Mouse (Mus musculus) brown adipose tissue, adult 24 weeks (tissue): Measurements from ENCODE around the gene Tmem121b. TPM values are rescaled to one million over a fixed set of nuclear protein-coding genes. Genes with fewer than 3 reads are reported as not detected.

ENCODE experiments used
- polyA plus RNA-seq: library from polyadenylated mRNA; stranded (reverse); fragments of >200 nt; gene quantifications from 2 replicates; pipeline ENCODE4 v1.2.4, GENCODE M21; 2012; ENCODE audit not compliant: missing spikeins, insufficient read depth, insufficient read length

The Tmem121b gene
- polyA plus RNA-seq, 1 experiment: not detected

Other genes starting within 250 kb of the Tmem121b start
- not detected in 2 replicates for gene D330020A13Rik, start 199.4 kb downstream of the Tmem121b start, polyA plus RNA-seq
- not detected in 2 replicates for gene B4galnt3, start 199.2 kb downstream of the Tmem121b start, polyA plus RNA-seq
- 19.2 and 26.5 TPM in 2 replicates for gene Kdm5a, start 129.7 kb downstream of the Tmem121b start, polyA plus RNA-seq
- gene Ccdc77, start 129.4 kb downstream of the Tmem121b start, polyA plus RNA-seq: 3.6 TPM in 2 replicates
- 2.0 and 2.2 TPM in 2 replicates for gene Il17ra, start 30.6 kb downstream of the Tmem121b start, polyA plus RNA-seq
- 10.5 and 11.9 TPM in 2 replicates for gene Hdhd5, start 37.5 kb upstream of the Tmem121b start, polyA plus RNA-seq
- 7.3 and 8.7 TPM in 2 replicates for gene Cecr2, start 172.6 kb upstream of the Tmem121b start, polyA plus RNA-seq